Mouse (Mus musculus) cerebellum, adult 11 months (tissue): ENCODE results near the gene Prss43.
"Not testable (repeated sequence)": the region's sequence is repeated elsewhere in the genome, so short reads cannot be mapped to it uniquely, and the experiment has no call there.

ENCODE experiments used
- DNase-seq: peaks from one replicate; pipeline ENCODE4 v3.0.0; 2022

Gene Prss43

GRCm38 (mm10) chr9:110826390-110826789 is at the start of gene Prss43:
TSS of gene Prss43 (plus strand) at chr9:110826690.
- no peak for DNase-seq

GRCm38 (mm10) chr9:110778100-110778499 is 48.4 kb upstream of the Prss43 start:
- no peak for DNase-seq

DNA sequence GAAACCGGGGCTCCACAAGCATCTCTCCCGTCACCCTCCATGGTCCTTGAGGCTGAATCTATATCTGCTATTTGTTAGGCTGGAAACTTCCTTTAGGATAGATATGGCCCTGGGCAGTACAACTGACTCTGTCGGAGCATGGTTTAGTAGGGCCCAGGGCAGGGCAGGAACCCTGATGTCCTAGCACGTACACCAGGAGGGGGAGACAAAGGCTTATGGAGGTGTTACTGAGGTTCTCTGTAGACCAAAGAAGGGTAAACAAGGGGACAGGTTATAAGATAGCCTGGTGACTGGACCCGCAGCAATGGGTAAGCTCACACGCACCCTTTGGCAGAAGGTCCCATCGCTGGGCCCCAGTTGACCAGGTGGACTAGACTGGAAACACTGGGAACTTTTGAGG is 47.9 kb upstream of the Prss43 start:
- DNase-seq: no peak

DNA sequence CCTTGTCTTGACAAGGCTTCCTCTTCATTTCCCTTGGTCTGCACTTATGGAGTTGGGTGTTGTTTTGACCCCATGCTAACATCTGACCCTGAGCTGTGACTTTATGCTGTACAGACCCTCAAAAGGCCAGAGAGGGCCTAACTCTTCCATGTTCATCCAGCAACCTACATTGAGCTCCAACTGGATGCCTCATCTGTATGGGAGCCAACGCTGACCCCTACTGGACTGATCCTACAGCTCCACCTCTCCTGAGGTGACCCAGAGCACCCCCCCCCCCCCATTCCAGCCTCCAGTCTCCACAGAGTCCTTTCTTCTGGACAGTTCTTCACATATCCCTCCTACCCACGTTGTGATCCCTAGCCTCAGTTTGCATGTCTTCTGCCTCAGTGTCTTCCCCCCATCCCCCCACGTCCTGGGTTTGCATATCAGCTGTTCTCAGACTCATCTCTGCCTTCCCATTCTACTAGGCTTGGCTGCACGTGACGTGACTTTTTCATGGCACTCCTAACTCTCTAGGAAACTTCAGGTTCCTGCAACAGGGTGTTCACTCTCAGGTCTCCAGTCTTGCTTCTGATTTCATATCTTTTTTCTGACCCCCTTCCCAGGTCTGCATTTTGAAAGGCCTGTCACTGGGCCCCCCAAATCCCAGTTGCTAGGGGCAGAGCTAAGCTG is 47.1 kb upstream of the Prss43 start:
- DNase-seq: no peak

DNA sequence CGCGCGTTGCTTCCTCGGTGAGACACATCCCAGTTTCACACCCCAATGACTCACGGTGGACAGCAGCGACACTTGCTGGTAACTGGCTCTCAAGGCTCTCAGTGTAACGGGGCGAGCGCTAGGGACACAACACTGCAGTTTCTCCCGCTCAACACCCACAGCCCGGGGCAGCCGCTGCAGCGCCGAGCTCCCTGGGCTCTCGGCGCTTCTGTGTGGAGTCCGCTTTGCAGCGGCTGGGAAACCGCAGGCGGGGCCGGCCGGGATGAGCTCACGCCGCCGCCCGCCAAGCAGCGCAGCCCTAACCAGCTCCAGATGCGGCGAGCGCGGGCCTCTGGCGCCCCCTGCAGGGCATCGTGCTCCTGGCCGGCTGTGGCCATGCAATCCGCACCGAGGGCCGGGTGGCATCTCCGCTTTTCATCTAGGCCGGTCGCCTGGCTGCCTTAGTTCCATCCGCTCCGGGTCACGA is 45.2 kb upstream of the Prss43 start:
- DNase-seq: peak; percentile 91

- DNase-seq: peak; percentile 78
Measured at GRCm38 (mm10) chr9:110781731-110782130, 44.8 kb upstream of the Prss43 start.

DNA sequence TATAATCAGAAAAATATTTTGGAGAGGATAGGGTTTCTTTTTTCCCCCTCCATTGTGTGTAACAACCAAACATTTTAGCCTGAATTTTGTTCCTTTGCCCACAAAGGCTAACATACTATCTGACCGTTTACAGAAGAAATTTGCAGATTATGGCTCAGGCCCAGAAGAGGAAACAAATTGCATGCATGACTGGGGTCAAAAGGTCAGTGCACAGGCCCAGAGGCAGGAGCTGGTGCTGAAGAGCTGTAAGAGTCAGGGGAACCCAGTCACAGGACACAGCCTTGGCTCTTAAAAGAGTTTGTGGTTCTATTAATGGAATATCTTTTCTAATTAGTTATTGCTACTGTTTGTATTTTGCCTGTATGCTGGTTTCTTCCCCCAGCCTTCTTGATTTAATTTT is 42.9 kb upstream of the Prss43 start:
- no peak for DNase-seq

DNA sequence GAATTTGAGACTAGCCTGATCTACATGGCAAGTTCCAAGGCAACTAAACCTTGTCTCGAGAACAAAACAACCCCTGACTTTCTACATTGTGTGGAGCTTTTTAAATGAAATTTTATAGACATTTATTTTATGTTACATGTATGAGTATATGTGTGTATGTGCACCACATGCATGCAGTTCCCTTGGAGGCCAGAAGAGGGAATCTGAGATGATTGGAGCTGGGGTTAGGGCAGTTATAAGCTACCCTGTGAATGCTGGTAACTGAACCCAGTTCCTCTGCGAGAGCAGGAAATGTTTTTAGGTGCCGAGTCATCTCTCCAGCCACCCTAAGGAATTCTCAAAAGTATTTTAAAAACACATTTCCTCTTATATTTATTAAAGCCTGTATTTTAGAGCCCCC is 38.3 kb upstream of the Prss43 start:
- DNase-seq: no peak

GRCm38 (mm10) chr9:110790462-110790861 is 36.0 kb upstream of the Prss43 start:
- no peak for DNase-seq

- no peak for DNase-seq
Measured at GRCm38 (mm10) chr9:110797013-110797412, 29.5 kb upstream of the Prss43 start.

- DNase-seq: no peak
Measured at GRCm38 (mm10) chr9:110797866-110798265, 28.6 kb upstream of the Prss43 start, which contains the start of gene Prss42. TSS of gene Prss42 (plus strand) at chr9:110798166.

GRCm38 (mm10) chr9:110800834-110801479 is 25.5 kb upstream of the Prss43 start:
- DNase-seq: no peak

DNA sequence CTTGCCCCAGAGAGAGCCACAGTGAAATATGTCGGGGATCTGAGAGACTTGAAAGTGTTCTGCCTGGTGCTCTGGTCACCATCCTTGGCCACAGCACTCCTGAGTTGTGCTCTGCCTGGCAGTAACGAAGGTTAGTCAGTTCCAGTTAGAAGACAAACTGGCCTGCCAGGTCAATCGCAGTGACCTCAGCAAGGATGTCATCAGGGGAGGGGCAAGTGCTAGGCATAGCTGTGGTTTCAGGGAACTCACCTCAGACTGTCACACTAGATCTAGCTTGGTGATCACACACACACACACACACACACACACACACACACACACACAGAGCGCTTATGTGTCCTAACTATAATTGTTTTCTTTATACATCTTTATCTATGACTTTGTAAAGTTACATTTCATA is 23.2 kb upstream of the Prss43 start:
- no peak for DNase-seq

- DNase-seq: no peak
Measured at GRCm38 (mm10) chr9:110810051-110810450, 16.4 kb upstream of the Prss43 start.

DNA sequence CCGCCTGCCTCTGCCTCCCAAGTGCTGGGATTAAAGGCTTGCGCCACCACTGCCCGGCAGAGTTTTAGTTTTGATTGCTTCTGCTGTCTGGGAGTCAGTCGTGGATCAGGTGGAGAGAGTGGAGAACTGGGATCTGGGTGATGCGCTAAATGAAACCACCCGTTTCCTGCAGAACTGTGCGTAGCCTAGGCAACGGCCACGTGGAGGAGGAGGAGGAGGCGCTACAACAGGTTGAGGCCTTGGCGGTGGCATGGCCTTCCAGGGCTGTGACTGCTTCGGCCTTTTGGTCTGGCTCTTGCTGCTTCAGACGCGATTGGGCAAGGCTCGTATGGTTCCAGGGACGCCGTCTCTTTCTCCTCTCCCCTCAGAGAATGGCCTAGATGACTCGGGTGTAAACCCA is 12.7 kb upstream of the Prss43 start, which contains the start of gene Prss44:
Gene Prss44, plus strand, starts transcription at position 206 of the 400 bp plus-strand sequence.
- no peak for DNase-seq

- not testable (repeated sequence) for DNase-seq
Measured at GRCm38 (mm10) chr9:110820546-110820945, 5.9 kb upstream of the Prss43 start.

- DNase-seq: no peak
Measured at GRCm38 (mm10) chr9:110821436-110821835, 5.1 kb upstream of the Prss43 start.

DNA sequence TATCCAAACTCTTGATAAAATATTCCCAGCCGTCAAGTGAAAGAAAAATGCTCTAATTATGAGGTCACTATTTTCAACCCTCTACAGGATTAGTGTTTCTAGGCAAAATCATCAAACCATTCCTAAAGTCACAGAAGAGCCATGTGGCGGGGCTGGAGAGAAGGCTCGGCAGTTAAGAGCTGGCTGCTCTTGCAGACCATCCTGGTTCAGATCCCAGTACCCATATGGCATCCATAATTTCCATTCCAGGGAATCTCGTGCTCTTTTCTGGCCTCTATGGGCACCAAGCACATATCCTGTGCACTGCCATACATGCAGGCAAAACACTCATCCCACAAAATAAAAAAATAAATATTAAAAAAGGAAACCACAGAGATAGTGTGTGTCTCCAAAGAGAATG is 1.1 kb upstream of the Prss43 start:
- no peak for DNase-seq

DNA sequence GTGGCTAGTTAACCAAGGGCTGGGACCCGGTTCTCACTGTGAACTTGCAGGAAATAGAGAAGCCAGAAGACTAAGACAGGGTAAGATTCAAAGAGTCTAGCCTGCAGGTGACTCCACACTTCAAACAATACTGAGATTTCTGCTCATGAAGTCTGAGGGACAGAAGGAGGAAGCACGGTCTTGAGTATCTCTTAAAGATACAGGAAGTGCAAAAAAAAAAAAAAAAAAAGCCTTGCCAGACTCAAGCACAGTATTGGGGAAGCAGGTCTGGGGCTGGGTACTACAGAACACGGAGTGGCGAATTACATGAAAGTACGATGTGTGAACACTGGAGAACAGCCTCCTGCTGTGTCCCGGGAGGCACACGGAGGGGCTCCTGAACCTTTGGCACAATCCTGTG is 658 bp upstream of the Prss43 start:
- no peak for DNase-seq

DNA sequence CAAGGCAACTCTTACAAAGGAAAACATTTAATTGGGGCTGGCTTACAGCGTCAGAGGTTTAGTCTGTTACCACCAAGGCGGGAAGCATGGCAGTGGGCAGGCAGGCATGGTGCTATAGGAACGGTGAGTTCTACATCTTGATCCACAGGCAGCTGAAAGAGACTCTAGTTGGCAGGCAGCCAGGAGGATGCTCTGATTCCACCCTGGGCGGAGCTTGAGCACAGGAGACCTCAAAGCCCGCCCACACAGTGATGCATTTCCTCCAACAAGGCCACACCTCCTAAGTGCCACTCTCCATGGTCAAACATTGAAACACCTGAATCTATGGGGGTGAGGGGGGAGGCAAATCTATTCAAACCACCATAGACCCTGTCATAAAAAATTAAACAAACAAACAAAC is 6.5 kb downstream of the Prss43 start:
- DNase-seq: no peak

- no peak for DNase-seq
Measured at GRCm38 (mm10) chr9:110834411-110834810, 7.9 kb downstream of the Prss43 start, which contains the start of gene Prss45. TSS of gene Prss45 (plus strand) at chr9:110834588.

GRCm38 (mm10) chr9:110834961-110835360 is 8.5 kb downstream of the Prss43 start:
- DNase-seq: no peak

DNA sequence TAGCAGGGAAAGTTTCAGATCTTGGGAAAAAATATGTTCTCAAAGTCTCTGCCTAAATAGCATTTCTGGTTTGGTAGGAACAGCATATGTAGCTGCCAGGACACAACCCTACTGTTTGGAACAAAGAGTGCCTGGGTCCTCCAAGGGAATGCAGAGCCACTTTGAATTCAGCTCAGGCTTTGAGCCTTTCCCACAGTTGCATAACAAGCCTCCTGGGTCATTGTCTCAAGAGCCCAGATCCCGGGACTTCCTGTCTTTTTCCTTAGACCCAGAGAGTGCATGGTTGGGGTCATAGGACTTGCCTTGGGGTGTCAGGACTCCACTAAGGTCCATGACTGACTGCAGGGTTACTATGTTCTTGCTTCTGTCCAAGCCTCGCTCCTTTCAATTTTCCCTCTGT is 9.6 kb downstream of the Prss43 start:
- DNase-seq: no peak

GRCm38 (mm10) chr9:110840905-110841304 is 14.4 kb downstream of the Prss43 start:
- DNase-seq: no peak
